Mouse (Mus musculus) lung, postnatal 25 days (tissue): Measurements from ENCODE around the gene Ccdc167.

ENCODE experiments used
- DNase-seq: peaks from one replicate; pipeline ENCODE4 v3.0.0; 2022; ENCODE audit warnings: low spot score

Gene Ccdc167

DNA sequence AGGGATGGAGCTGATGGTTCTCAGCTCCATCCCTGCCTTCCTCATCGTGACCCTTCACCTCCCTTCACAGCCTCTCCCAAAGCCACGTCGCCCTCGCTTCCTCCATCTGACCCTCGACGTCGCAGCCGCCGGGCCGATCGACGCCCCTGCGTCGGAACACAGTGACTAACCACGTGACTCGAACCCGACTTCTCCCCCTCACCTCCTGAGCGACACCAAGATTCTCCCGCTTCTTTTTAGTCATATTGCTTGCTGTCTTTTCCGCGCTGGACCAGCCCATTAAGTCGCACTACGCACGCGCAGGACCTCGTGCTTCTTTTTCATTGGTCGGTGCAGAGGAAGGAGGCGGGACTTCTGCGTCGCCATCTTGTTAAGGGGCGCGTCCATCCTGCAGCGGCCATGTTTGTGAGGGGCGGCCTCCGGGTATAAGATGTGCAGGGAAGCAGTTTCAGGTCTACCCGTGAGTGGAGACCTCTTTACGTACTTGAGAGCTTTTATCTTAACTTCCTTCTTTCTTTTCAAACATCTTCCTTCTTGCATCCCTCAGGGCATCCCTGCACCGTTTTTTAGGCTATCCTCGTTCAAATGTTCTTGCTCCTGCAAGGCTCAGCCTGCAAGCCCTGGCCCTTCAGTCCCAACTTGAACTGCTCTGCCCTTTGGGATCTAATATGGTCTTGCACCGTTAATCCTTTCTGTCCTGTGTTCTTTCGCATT lies at the start of gene Ccdc167:
Gene Ccdc167 (minus strand): TSS at position 313 of the 714 bp plus-strand sequence.
- DNase-seq: peak; percentile 96

DNA sequence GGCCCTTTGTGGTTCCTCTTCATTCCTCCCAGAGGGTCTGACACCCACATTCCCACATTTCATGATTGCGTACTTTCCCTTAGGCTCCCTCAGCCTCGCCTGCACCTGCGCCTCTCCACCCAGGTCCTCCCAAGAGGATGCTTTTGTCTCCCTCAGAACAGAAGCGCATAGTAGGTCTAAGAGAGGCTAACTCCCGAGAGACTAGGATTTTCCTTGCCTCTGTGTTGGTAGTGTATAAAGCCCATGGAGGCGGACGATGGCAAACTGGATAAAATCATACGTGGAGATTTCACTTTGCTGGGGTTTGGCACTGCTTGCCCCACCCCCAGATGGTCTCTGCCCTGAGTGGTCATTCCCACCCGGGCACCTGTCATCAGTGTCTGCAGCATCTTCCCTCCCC lies 48.5 kb upstream of the Ccdc167 start:
- DNase-seq: no peak

DNA sequence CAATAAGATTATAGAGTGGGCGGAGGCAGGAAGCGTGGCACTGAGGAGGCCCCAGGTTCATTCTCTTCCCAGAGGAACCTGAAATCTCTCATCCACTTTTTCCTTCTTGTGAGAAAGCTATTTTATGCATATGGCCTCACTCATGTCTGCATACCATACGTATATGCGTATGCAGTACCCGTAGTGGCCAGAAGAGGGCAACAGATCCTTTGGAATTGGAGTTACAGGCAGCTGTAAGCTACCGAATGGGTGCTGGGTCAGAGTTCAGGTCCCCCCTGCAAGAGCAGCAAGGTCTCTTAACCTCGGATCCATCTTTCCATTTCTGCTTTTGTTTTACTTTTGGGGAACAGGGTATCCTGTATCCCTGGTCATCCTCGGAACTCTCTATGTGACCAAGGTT lies 45.7 kb upstream of the Ccdc167 start:
- peak; percentile 14 for DNase-seq

DNA sequence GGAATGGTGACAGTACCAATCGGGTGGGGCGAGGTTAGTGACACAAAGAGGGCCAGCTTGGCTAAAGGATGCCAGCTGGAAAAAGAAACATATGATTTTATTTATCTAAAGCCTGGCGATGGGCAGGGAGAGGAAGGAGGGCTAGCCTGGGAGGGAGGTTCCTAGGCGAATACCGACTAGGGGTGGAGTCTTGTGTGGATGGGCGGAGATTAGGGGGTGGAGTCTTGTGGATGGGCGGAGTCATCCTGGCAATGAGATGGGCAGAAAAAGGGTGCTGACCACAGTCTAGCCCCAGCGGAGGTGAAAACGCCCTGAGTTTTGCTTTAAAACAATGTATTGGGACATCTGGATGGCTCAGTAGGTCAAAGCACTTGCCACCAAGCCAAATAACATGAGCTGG lies 45.1 kb upstream of the Ccdc167 start:
- no peak for DNase-seq

DNA sequence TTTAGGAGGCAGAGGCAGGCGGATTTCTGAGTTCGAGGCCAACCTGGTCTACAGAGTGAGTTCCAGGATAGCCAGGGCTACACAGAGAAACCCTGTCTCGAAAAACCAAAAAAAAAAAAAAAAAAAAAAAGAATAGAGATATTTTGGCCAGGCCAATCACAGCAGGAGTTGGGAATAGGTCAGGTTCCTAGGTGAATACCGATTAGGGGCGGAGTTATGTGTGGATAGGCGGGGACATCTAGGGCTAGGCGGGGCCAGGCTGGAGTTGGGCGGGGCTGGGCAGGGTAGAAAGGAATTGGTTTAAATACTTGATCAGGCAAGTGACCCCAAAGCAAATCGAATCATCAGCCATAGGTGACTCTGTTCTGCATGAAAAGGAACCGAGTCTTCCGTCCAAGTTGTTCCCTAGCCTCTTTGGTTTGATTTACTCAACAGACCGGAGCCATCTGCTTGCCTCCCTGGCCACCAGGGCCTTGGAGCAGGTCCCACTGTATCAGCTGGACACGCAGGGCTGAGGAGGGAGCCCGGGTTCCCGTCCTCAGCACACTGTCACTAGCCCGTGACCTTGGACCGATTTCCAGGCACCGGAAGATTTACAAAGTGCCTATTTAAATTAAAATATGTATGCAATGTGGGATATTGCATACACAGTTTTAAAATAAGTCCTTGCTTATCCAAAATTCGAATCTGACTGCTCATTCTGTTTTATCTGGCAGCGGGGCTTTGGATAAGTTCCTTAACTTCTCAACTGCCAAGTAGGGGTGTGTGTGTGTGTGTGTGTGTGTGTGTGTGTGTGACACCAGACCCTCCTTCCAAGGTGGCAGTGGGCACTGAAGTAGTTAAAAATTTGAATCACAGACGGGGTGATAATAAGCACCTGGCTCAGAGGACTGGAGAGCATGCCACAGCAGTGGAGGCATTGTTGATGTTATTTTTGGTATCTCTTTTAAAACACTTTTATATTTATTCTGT lies 43.8 kb upstream of the Ccdc167 start:
- DNase-seq: peak; percentile 3

DNA sequence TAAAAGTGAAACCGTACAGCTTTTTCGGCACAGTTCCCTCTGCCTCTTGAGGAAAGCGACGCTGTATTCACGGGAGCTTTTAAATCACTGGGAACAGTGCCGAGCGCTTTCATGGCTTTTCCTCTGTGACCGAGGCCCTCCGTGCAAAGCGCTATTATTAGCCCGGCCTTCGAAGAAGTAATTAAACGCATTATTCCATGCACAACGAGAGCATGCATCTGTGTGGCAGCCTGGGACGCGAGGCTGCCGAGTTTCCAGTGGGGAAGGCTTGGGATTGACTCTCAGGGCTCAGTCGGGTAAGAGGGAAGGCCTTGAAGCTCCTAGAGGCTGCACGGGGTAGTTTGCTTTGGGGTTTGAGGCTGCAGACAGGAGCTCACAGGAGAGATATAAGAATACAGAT lies 43.1 kb upstream of the Ccdc167 start:
- no peak for DNase-seq

DNA sequence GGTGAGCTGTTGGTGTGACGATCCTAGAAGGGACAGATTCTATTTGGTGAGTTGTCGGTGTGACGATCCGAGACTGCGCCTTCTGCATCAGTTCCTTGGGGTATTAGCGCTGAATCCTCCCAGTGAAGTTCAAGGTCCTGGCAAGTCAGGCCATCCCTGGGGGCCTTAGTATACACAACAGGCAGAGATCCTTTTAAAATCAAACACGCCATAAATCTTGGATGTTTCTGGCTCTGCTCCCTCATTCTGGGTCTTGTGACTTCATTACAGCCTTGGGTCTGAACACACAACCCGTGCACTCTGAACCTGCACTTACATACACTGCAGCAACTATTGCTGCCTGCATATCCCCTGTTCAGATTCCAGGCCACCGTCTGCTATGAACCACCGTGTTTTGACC lies 39.5 kb upstream of the Ccdc167 start:
- no peak for DNase-seq

DNA sequence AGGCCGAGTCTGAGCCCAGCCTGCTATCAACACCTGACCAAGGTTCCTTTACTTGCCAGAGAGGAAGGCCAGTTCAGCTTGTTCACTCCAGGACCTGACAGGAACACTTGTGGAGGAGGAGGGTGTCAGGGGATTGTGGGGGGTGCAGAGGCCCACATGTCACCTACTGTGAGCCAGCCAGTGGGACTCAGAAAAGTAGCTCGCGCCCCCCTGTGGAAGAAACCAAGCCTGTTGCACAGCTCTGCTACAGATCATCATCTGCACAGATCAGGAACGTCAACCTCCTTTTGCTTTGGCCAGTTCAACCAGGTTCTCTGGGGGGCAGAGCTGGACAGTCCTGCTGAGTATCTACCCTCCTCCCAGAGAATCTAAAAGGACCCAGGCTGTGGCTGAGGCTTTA lies 37.7 kb upstream of the Ccdc167 start:
- DNase-seq: no peak

DNA sequence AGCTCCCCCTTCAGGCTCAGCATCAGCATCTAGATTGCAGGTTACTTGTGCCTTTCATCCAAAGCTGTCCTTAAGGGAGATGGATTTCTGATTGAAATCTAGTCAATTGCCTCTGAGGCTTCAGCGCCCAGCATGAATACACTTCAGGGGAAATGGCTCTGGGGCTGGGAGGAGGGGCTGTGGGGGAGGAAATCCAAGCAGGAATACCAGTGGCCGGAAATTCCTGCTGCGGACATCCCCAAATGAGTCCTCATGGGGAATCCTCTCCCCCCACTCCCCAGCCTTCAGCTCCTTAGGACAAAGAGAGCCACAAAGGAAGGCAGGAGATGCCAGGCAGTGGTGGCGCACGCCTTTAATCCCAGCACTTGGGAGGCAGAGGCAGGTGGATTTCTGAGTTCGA lies 30.6 kb upstream of the Ccdc167 start:
- DNase-seq: no peak

DNA sequence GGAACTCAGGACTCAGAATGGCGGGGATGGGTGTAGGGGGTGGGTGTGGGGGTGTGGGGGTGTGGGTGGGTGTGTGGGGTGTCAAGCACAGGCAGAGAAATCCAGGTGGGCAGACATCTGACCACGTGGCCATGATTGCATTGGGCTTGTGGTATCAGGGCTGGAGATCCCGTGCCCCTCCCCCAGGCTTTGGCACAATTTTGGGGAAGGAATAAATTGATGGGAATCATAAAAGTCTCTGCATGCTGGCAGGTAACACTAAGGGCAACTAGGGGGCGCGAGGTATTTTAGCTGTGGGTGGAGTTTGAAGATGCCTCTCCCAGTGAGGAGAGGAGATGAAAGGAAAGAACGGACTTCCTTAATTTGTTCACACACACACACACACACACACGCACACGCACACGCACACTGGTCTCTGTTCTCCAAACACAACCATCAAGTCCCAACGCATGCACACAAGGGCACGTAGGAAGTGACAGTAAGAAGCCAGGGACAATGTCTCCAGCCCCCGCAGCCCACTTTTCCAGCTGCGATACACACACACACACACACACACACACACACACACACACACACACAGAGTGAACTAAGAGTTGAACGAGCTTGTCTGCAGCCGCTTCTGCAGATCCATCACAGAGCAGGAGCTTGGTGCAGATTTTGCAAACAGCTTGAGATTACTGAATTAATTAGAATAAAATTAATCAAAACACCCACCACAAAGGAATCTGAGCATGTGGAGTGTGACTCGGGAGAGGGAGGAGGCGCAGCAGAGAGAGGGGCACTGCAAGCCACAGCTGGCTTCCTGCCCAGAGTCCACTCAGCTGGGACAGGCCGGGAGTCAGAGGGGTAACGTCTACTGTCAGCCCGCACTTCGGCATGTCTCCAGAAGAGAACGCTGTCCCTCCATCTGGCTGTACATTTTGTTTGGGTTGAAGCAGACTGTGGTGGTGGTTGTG lies 21.3 kb upstream of the Ccdc167 start:
- no peak for DNase-seq

DNA sequence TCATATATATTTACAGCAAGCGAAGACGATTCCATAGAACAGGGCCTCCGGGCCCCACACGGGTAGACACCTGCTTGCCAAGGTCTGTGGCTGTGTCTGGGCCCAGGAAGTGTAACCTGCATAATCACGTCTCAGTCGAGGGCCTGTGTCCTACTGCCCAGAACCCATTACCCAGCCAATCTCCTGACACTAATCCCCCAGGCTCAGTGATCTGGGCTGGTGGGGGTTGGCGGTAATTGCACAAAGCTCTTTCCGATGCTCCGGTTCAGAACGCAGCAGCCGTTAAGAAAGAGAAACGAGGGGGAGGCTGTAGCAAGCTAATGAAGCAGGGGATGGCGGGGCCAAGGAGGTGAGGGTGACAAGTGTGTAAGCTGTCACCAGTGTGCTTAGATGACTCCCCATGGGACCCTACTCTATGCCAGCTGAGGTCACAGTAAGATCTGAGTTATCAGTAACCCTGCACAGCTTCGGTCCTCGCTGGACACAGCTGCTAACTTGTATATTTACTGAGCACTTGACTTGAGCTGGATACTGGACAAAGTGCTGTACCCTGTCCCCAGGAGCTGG lies 19.7 kb upstream of the Ccdc167 start:
- DNase-seq: no peak

DNA sequence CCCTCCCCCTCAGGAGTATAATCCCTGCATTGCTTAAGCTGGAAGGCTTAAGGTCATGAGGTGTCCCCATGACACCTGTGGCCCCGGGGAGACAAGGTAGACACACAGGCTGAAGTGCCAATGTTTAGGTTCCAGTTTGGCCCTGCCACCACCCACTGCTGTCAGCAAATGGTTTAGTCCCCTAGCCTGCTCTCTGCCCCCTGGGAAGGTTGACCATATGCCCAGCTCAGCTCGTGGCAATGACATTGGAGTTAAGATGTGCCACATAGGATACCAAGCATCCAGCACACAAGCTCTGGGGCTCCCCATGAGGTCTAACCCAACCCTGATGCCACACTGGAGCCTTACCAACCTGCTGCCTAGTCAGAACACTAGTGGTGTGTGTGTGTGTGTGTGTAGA lies 15.7 kb upstream of the Ccdc167 start:
- no peak for DNase-seq

DNA sequence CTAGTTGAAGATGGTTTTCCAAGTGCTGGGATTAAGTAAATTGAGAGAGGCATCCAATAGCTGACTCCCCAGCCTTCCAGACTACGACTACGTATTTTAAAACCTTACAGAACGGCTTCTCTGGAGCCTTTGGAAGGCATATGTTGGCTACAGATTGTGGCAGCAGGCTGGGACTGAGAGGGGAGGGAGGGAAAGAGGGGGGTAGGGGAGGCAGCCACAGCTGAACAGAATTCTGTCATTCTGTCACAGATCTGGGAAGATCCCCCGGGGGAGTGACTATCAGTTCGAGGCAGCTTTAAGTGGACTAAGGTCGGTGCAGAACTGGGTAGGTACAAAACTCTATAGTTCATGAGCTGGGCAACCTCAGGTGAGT lies 15.1 kb upstream of the Ccdc167 start:
- no peak for DNase-seq

DNA sequence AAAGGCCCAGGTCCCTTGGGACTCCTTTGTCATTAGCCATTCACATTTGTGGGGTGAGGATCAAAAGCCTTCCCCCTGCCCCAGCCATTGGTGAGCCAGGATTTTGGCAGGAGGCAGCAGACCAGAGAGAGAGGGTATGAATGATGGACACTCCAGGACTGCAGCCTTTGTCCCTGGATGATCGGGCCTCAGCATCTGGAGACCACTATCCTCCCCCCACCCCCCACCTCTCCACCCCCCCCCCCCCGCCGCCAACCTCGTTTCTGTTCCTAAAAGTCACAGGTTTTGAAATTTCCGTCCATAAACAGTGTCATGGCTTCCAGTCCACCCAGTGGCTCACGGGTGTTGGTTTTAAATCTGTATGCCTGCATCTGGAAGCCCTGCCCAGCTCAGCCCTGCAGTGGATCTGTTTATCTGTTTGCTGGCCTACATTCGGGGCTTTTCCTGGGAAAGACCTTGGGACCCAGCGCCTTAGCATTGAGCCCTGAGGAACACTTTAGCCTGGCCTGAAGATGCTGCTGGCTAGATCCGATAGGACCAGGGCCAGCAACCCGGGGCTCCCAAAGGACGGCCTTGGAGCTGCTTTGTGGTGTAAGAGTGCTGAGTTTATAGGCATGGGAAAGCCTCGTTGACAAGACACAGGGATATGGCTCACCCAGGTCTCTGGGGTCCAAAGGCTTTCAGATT lies 14.6 kb upstream of the Ccdc167 start:
- DNase-seq: no peak

DNA sequence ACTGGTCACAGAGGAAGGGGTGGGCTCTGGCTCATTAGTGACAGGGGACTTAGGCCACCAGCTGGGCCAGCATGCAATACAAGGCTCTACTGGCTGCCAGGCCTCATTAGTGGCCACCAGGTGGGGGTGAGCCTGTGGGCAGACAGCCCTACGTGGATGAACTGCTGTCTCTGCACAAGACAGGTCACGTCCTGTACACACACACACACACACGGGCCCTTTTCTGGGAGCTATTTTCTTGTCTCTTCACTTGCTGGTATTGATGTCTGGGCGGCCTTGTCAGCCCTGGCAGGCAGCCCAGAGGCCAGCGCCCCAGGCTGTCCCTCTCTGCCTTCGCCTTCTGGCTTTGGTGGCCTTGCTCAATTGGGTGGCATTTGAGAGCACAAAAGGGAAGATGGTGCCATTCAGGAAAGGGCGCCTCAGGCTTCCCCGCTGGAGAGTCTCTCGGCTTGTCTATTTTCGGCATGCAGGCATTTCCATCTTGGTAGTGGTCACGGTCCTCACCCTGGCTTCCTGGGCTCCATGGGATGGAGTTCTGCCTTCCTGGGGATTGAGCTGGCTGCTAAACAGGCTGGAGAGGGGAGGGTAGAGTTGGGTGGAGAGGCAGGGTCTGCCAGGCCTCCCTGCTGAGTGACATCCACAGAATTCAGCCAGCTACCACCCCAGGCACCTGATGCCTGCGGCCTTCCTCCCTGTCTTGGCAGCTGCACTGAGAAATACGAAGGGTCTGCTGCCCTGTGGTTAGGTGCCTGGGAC lies 13.8 kb upstream of the Ccdc167 start:
- DNase-seq: no peak

DNA sequence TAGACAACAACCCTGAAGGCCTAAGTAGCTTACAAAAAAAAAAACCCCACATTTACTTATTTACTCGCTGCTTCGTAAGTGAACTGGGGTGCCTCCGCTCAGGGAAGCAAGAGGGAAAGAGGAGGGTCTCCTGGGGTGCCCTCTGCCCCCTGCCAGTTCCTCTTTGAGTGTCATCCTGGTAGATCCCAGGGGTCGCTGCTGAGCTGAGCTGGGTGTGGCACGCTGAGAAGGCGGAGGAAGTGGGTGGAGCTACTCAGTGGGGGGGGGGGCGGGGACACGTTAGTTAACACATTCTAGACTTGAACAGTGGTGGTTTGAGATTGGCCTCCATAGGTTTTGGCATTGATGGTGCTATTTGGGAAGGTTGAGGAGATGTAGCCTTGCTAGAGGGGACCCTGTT lies 11.2 kb upstream of the Ccdc167 start:
- no peak for DNase-seq

DNA sequence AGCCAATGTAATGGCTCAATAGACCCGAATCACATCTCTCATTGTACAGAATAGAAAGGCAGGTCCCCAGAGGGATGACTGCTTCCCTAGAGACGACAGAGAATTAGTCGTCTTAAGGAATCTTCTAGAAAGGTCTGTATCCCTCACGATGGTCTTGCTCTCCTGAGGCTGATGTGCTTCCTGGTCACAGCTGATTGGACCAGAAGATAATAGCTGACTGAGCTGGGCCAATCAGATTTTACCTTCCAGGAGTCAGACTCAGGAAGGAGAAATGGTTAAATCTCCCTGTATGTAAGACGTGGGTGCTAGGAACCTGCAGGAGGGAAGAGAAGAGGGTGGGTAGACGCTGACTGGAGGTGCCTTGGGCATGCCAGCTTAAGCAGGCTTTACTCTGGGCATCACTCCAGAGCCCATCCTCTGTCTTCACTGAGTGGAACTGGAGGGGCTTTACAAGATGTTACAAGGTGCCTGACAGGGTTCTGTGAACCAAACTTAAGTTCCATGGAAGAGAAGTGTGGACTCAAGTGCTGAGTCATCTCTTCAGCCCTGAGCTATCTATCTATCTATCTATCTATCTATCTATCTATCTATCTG lies 8.3 kb upstream of the Ccdc167 start:
- no peak for DNase-seq

DNA sequence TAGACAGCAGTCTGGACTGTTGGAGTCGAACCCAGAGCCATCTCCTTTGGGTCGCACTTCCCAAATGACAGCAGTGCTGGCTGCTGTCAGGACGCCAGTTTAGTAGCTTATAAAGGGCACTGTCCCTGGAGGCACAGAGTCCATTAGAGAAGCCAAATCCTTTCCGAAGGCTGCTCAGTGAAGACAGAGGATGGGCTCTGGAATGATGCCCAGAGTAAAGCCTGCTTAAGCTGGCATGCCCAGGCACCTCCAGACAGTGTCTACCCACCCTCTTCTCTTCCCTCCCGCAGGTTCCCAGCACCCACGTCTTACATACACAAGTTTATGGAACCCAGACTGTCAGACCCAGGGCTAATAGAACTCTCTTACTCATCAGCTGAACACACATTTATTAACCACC lies 7.8 kb upstream of the Ccdc167 start:
- no peak for DNase-seq

DNA sequence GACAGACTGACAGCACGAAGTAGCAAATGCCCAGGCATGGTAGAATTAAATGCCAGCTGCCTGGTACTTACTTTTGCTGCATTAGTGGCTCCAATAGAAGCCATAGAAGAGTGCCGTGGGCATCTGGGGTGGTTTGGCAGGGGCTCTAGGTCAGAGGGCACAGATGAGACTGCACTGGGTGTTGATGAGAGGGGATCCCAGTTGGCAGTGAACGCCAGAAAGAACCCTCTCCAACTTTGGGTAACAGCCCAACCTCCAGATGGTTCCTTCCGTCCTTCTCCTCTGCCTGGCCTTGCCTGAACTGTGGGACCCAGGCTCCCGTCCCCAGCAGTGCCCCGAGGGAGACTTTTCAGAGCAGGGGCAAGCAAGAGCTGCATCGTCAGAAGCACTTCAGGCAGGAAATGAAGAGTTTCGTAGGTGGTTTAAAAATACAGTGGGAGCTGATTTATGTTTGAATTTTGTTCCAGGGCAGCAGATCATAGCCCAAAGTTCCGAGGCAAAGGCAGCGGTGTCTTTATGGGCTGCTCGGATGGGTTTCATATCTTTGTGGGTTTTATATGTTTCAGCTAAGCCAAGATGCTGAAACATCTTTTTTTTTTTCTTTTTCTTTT lies 4.0 kb upstream of the Ccdc167 start:
- DNase-seq: no peak
